Comparison of ENCODE assay signal across 7 mouse cellular contexts in genomic region chr17:29347645-29348256, GRCm38 (mm10). TPM values are rescaled to one million over a fixed set of nuclear protein-coding genes. Genes with fewer than 3 reads are reported as not detected.
DNase-seq lines count a peak whose midpoint lies in the region; ATAC-seq lines count a peak whose summit lies in the region.

Gene Mtch1, minus strand, starts transcription at chr17:29347934.

- peak within 1 kb of the TSS; percentile 96 for H3K27ac ChIP-seq in intestine, embryonic 15.5 days
- H3K27ac ChIP-seq in midbrain, embryonic 10.5 days (replicated peaks) = peak within 1 kb of the TSS; percentile 94

- intact Hi-C loops in gastrocnemius, postnatal 36 days (cut with DNase I) = no loop called here
- intact Hi-C loops in left cerebral cortex, postnatal 25 days (cut with DNase I) = no loop called here

- no peaks in the 10 kb centered on the region for H3K27me3 ChIP-seq in intestine, embryonic 15.5 days (replicated peaks)
- no peaks in the 10 kb centered on the region for H3K27me3 ChIP-seq in midbrain, embryonic 10.5 days (ENCODE audit: low read depth, poor library complexity, severe bottlenecking)

- no peaks in the 10 kb centered on the region for H3K9me3 ChIP-seq in intestine, embryonic 15.5 days
- no peaks in the 10 kb centered on the region for H3K9me3 ChIP-seq in midbrain, embryonic 10.5 days (replicated peaks)

- under 1% methylated on average over 52 of the region's 53 CpGs for WGBS in intestine, embryonic 15.5 days
- 1% methylated on average over 53 of the region's 53 CpGs for WGBS in midbrain, embryonic 10.5 days

- H3K4me2 ChIP-seq in intestine, embryonic 15.5 days (replicated peaks) = peak within 1 kb of the TSS; percentile 80

- ATAC-seq in intestine, embryonic 15.5 days = peak; percentile 99

- peaks cover 20% of the 10 kb centered on the region for H3K4me1 ChIP-seq in intestine, embryonic 15.5 days (replicated peaks)
- H3K4me1 ChIP-seq in midbrain, embryonic 10.5 days = peaks cover 42% of the 10 kb centered on the region

- peak; percentile 100 for DNase-seq in adrenal gland, adult 18-20 months (ENCODE audit: low spot score in 2 of 2)
- peak; percentile 100 for DNase-seq in embryo, embryonic 11 days
- DNase-seq in gastrocnemius, postnatal 36 days = peak; percentile 99
- peak; percentile 98 for DNase-seq in left cerebral cortex, postnatal 25 days (ENCODE audit: low spot score in 2 of 2)
- peak; percentile 100 for DNase-seq in midbrain, embryonic 10.5 days (ENCODE audit: low spot score)
- peak; percentile 93 for DNase-seq in right cerebral cortex, postnatal 4 days

- H3K4me3 ChIP-seq in intestine, embryonic 15.5 days (replicated peaks) = peak within 1 kb of the TSS; percentile 90
- peak within 1 kb of the TSS; percentile 83 for H3K4me3 ChIP-seq in midbrain, embryonic 10.5 days

- H3K9ac ChIP-seq in intestine, embryonic 15.5 days = peak within 1 kb of the TSS; percentile 96

- 0 out of 2 replicates have a peak, but pooled peaks cover 2% of the 10 kb centered on the region for H3K36me3 ChIP-seq in intestine, embryonic 15.5 days
- H3K36me3 ChIP-seq in midbrain, embryonic 10.5 days = peaks cover 28% of the 10 kb centered on the region

RNA-seq across cellular contexts. Expression of gene Mtch1, which starts in this region (rescaled TPM):
- 100 to 1,000 TPM; 252 to 293 TPM for total RNA-seq in adrenal gland, adult 18-20 months (2021)
- 10 to 100 TPM; 85.9 to 95.0 TPM for total RNA-seq in gastrocnemius, postnatal 36 days (2021)
- 235 and 275 TPM in 2 replicates for polyA plus RNA-seq in intestine, embryonic 15.5 days (2015; fragmentation: Nextera tagmentation; extraction: Ambion mirVana)
- total RNA-seq in left cerebral cortex, postnatal 25 days (2021) = 100 to 1,000 TPM; 553 to 573 TPM
- polyA plus RNA-seq in midbrain, embryonic 10.5 days (2016; fragmentation: Nextera tagmentation; extraction: Ambion mirVana) = 277 and 318 TPM in 2 replicates

Comparison
In these comparisons a context has a peak if more than half of its experiments do, and no peak if none do; other contexts are left out.
1. Peak in every context shown above with its lines: DNase-seq, ATAC-seq, H3K4me3 ChIP-seq and H3K27ac ChIP-seq.